Mouse (Mus musculus): Measurements from ENCODE around the gene Cfap45. TPM values are rescaled to one million over a fixed set of nuclear protein-coding genes. Genes with fewer than 3 reads are reported as not detected.

The Cfap45 gene
- polyA plus RNA-seq (2012; rRNA removed) = 0.10 and 0.21 TPM in 2 replicates

GRCm38 (mm10) chr1:172520576-172521440, at the start of gene Cfap45:
Cfap45 (plus strand) TSS chr1:172520801.
- WGBS = 6% methylated on average over 28 of the region's 28 CpGs
- DNase-seq (ENCODE audit: low read depth, low spot score) = no peak

GRCm38 (mm10) chr1:172472909-172473308, 47.7 kb upstream of the Cfap45 start:
- no peak for DNase-seq (ENCODE audit: low read depth, low spot score)

GRCm38 (mm10) chr1:172474196-172474595, 46.4 kb upstream of the Cfap45 start:
- no peak for DNase-seq (ENCODE audit: low read depth, low spot score)
- WGBS = 86% methylated on average over 3 of the region's 3 CpGs

- WGBS = 40% methylated on average over 7 of the region's 7 CpGs
- DNase-seq (ENCODE audit: low read depth, low spot score) = no peak
These were observed 45.4 kb upstream of the Cfap45 start, which contains the start of gene Slamf9 for GRCm38 (mm10) chr1:172475054-172475741. Slamf9 (plus strand) TSS chr1:172475358.

GRCm38 (mm10) chr1:172478020-172478419, 42.6 kb upstream of the Cfap45 start:
- WGBS = 84% methylated on average over 5 of the region's 5 CpGs
- DNase-seq (ENCODE audit: low read depth, low spot score) = no peak

GRCm38 (mm10) chr1:172480376-172480775, 40.2 kb upstream of the Cfap45 start:
- DNase-seq (ENCODE audit: low read depth, low spot score) = no peak
- WGBS = 88% methylated on average over 4 of the region's 4 CpGs

GRCm38 (mm10) chr1:172481111-172481510, 39.5 kb upstream of the Cfap45 start:
- DNase-seq (ENCODE audit: low read depth, low spot score) = no peak
- 29% methylated on average over 13 of the region's 13 CpGs for WGBS

GRCm38 (mm10) chr1:172481540-172482280, 38.9 kb upstream of the Cfap45 start, which contains the start of gene Igsf9:
Igsf9 (plus strand) TSS chr1:172481788.
- peak; percentile 97 for DNase-seq (ENCODE audit: low read depth, low spot score)
- WGBS = under 1% methylated on average over 38 of the region's 38 CpGs

GRCm38 (mm10) chr1:172482518-172483360, 37.9 kb upstream of the Cfap45 start:
- WGBS = 16% methylated on average over 12 of the region's 12 CpGs
- DNase-seq (ENCODE audit: low read depth, low spot score) = no peak

GRCm38 (mm10) chr1:172483361-172483660, 37.3 kb upstream of the Cfap45 start:
- WGBS = 61% methylated on average over 4 of the region's 4 CpGs
- no peak for DNase-seq (ENCODE audit: low read depth, low spot score)

- 80% methylated on average over 11 of the region's 11 CpGs for WGBS
- DNase-seq (ENCODE audit: low read depth, low spot score) = no peak
These were observed 36.4 kb upstream of the Cfap45 start for GRCm38 (mm10) chr1:172484236-172484635.

GRCm38 (mm10) chr1:172484671-172485070, 35.9 kb upstream of the Cfap45 start:
- DNase-seq (ENCODE audit: low read depth, low spot score) = no peak
- WGBS = 83% methylated on average over 13 of the region's 13 CpGs

GRCm38 (mm10) chr1:172485821-172486220, 34.8 kb upstream of the Cfap45 start:
- DNase-seq (ENCODE audit: low read depth, low spot score) = no peak
- WGBS = 87% methylated on average over 6 of the region's 6 CpGs

- 67% methylated on average over 4 of the region's 4 CpGs for WGBS
These were observed 34.4 kb upstream of the Cfap45 start for GRCm38 (mm10) chr1:172486236-172486635.

GRCm38 (mm10) chr1:172486651-172487050, 34.0 kb upstream of the Cfap45 start:
- no peak for DNase-seq (ENCODE audit: low read depth, low spot score)
- 92% methylated on average over 5 of the region's 5 CpGs for WGBS

More at GRCm38 (mm10) chr1:172486236-172486635, 34.4 kb upstream of the Cfap45 start:
- DNase-seq (ENCODE audit: low read depth, low spot score) = no peak

GRCm38 (mm10) chr1:172487859-172488258, 32.7 kb upstream of the Cfap45 start:
- no peak for DNase-seq (ENCODE audit: low read depth, low spot score)
- 73% methylated on average over 4 of the region's 4 CpGs for WGBS

- 78% methylated on average over 7 of the region's 7 CpGs for WGBS
- DNase-seq (ENCODE audit: low read depth, low spot score) = no peak
These were observed 31.8 kb upstream of the Cfap45 start for GRCm38 (mm10) chr1:172488831-172489230.

GRCm38 (mm10) chr1:172489585-172490250, 30.9 kb upstream of the Cfap45 start:
- 52% methylated on average over 12 of the region's 12 CpGs for WGBS
- DNase-seq (ENCODE audit: low read depth, low spot score) = no peak

GRCm38 (mm10) chr1:172490261-172490661, 30.3 kb upstream of the Cfap45 start:
- 5% methylated on average over 10 of the region's 10 CpGs for WGBS
- DNase-seq (ENCODE audit: low read depth, low spot score) = no peak

Data from large intestine, adult 2 months (tissue).